Comparison of ENCODE assay signal across 10 mouse cellular contexts in genomic region chr15:99032041-99032725, GRCm38 (mm10). TPM values are rescaled to one million over a fixed set of nuclear protein-coding genes. Genes with fewer than 3 reads are reported as not detected.
A peak's percentile ranks its signal among the peaks of the same experiment; 100 is the strongest.
DNase-seq lines count a peak whose midpoint lies in the region; ATAC-seq and TF ChIP-seq lines count a peak whose summit lies in the region.
"Had no signal": no experiment of that assay in that cellular context is flagged by ENCODE, and none has a peak within 500 bp of the region (broad histone marks: within the 10 kb centered on the region; RNA-seq: fewer than 3 reads in every experiment).

No protein-coding gene starts in this region.

- TF ChIP-seq POLR2A in myocyte (IDR thresholded peaks at IDR 0.05; ENCODE audit: insufficient read length, low read depth) = peak; percentile 29

- peak overlapping the region; percentile 23 for H3ac ChIP-seq in myocyte (ENCODE audit: control insufficient read depth, insufficient read length)

- H3K9me3 ChIP-seq in lung, embryonic 16.5 days (ENCODE audit: control insufficient read depth, low read length) = no peaks in the 10 kb centered on the region
- no peaks in the 10 kb centered on the region for H3K9me3 ChIP-seq in embryonic facial prominence, embryonic 11.5 days (replicated peaks; ENCODE audit: control insufficient read depth, low read length)
- H3K9me3 ChIP-seq in hindbrain, embryonic 16.5 days (ENCODE audit: control insufficient read depth, low read length) = no peaks in the 10 kb centered on the region

- H3K4me1 ChIP-seq in lung, embryonic 16.5 days (replicated peaks; ENCODE audit: control insufficient read depth, insufficient read depth, low read length) = peaks cover 30% of the 10 kb centered on the region
- no peaks in the 10 kb centered on the region; the same call in 1 of the 2 replicates for H3K4me1 ChIP-seq in embryonic facial prominence, embryonic 11.5 days (ENCODE audit: control insufficient read depth, insufficient read depth, low read length)
- H3K4me1 ChIP-seq in hindbrain, embryonic 16.5 days (ENCODE audit: control insufficient read depth, insufficient read depth, low read depth, low read length) = peaks cover 17% of the 10 kb centered on the region

- peak overlapping the region; percentile 42 for H3K9ac ChIP-seq in lung, embryonic 16.5 days (ENCODE audit: low read length)
- H3K9ac ChIP-seq in embryonic facial prominence, embryonic 11.5 days (replicated peaks; ENCODE audit: low read length) = no peak overlapping the region; the same call in 1 of the 2 replicates
- H3K9ac ChIP-seq in hindbrain, embryonic 16.5 days (ENCODE audit: low read depth, low read length) = no peak overlapping the region

- ATAC-seq in lung, embryonic 16.5 days (ENCODE audit: low read depth) = no peak
- ATAC-seq in embryonic facial prominence, embryonic 11.5 days (replicated peaks; ENCODE audit: insufficient number of reproducible peaks, low FRiP score, low TSS enrichment, low read depth) = no peak
- ATAC-seq in hindbrain, embryonic 16.5 days = no peak
- ATAC-seq in activated CD4-positive, CD25-positive, alpha-beta regulatory T cell, adult 4 months = no peak
- ATAC-seq in inflammation-experienced regulatory T-cells, adult 6 months = no peak

- WGBS in lung, embryonic 16.5 days = 61% methylated on average over 9 of the region's 9 CpGs
- 75% methylated on average over 9 of the region's 9 CpGs for WGBS in embryonic facial prominence, embryonic 11.5 days
- WGBS in hindbrain, embryonic 16.5 days = 79% methylated on average over 9 of the region's 9 CpGs

- peak overlapping the region; percentile 73 for H3K4me2 ChIP-seq in lung, embryonic 16.5 days (ENCODE audit: low read depth, low read length)
- H3K4me2 ChIP-seq in embryonic facial prominence, embryonic 11.5 days (ENCODE audit: low read depth, low read length) = peak overlapping the region; percentile 39
- 0 out of 2 replicates have a peak overlapping the region, but pooled peaks have one; percentile 12 for H3K4me2 ChIP-seq in hindbrain, embryonic 16.5 days (ENCODE audit: low read length)
- H3K4me2 ChIP-seq in myocyte (ENCODE audit: low read depth) = peak overlapping the region; percentile 94

- no peak for DNase-seq in lung, postnatal 10 days
- no peak for DNase-seq in embryonic facial prominence, embryonic 11.5 days (ENCODE audit: low spot score)
- no peak for DNase-seq in left cerebral cortex, adult 2 months (ENCODE audit: extremely low spot score in 1 of 2, low spot score in 2 of 2)
- DNase-seq: gastrocnemius, postnatal 14 days had no signal

- intact Hi-C loops in left cerebral cortex, adult 2 months (cut with DNase I) = no loop called here

- no peaks in the 10 kb centered on the region for H3K27me3 ChIP-seq in lung, embryonic 16.5 days (ENCODE audit: control insufficient read depth, insufficient read depth, low read depth, low read length)
- no peaks in the 10 kb centered on the region for H3K27me3 ChIP-seq in embryonic facial prominence, embryonic 11.5 days (ENCODE audit: control insufficient read depth, insufficient read depth, low read length)
- no peaks in the 10 kb centered on the region; the same call in none of the 2 replicates for H3K27me3 ChIP-seq in hindbrain, embryonic 16.5 days (replicated peaks; ENCODE audit: control insufficient read depth, insufficient read depth, low read length)
- no peaks in the 10 kb centered on the region for H3K27me3 ChIP-seq in myocyte (ENCODE audit: control insufficient read depth, insufficient read depth, insufficient read length)

- H3K79me2 ChIP-seq in myocyte (ENCODE audit: control insufficient read depth, insufficient read depth) = peaks cover 55% of the 10 kb centered on the region

- H3K4me3 ChIP-seq in lung, embryonic 16.5 days (ENCODE audit: low read length) = peak overlapping the region; percentile 70
- peak overlapping the region; percentile 6; the same call in 1 of the 2 replicates for H3K4me3 ChIP-seq in embryonic facial prominence, embryonic 11.5 days (ENCODE audit: low read depth, low read length)
- no peak overlapping the region for H3K4me3 ChIP-seq in hindbrain, embryonic 16.5 days (ENCODE audit: low read length)
- H3K4me3 ChIP-seq in myocyte = peak overlapping the region; percentile 98
- no peak overlapping the region for H3K4me3 ChIP-seq in left cerebral cortex, adult 2 months

- peaks cover 19% of the 10 kb centered on the region for H3K36me3 ChIP-seq in lung, embryonic 16.5 days (ENCODE audit: control insufficient read depth, insufficient read depth, low read length)
- no peaks in the 10 kb centered on the region; the same call in none of the 2 replicates for H3K36me3 ChIP-seq in embryonic facial prominence, embryonic 11.5 days (replicated peaks; ENCODE audit: control insufficient read depth, insufficient read depth, low read depth, low read length)
- H3K36me3 ChIP-seq in hindbrain, embryonic 16.5 days (ENCODE audit: control insufficient read depth, insufficient read depth, low read length) = no peaks in the 10 kb centered on the region
- H3K36me3 ChIP-seq in myocyte (ENCODE audit: control insufficient read depth, insufficient read depth) = peaks cover 26% of the 10 kb centered on the region

- peak overlapping the region; percentile 10; the same call in 1 of the 2 replicates for H3K27ac ChIP-seq in lung, embryonic 16.5 days (ENCODE audit: low read length)
- H3K27ac ChIP-seq in embryonic facial prominence, embryonic 11.5 days (replicated peaks; ENCODE audit: low read depth, low read length) = no peak overlapping the region
- H3K27ac ChIP-seq in hindbrain, embryonic 16.5 days (ENCODE audit: low read depth, low read length) = no peak overlapping the region
- no peak overlapping the region for H3K27ac ChIP-seq in left cerebral cortex, adult 2 months

- no peak for TF ChIP-seq CTCF in left cerebral cortex, adult 2 months (IDR thresholded peaks at IDR 0.05)

TF ChIP-seq in myocyte, 11 proteins besides CTCF, POLR2A, EP300 and RAD21:
- TF ChIP-seq CEBPB (IDR thresholded peaks at IDR 0.05; ENCODE audit: insufficient read depth, poor library complexity, severe bottlenecking) (no peak), POLR2AphosphoS2 (IDR thresholded peaks at IDR 0.05; ENCODE audit: insufficient read length, low read depth) (peak; percentile 38)

RNA-seq across cellular contexts. Expression of gene Tuba1c, which starts 2.5 kb away (rescaled TPM):
- polyA plus RNA-seq in lung, embryonic 16.5 days (2015; fragmentation: Nextera tagmentation; extraction: Ambion mirVana) = 226 and 230 TPM in 2 replicates
- 132 and 138 TPM in 2 replicates for polyA plus RNA-seq in embryonic facial prominence, embryonic 11.5 days (2014; fragmentation: Nextera tagmentation; extraction: Ambion mirVana)
- polyA plus RNA-seq in hindbrain, embryonic 16.5 days (2015; fragmentation: Nextera tagmentation; extraction: Ambion mirVana) = 20.8 and 23.3 TPM in 2 replicates
- polyA plus RNA-seq in myocyte (2012; fragmentation: generic; extraction: Trizol) = 462 TPM
- polyA plus RNA-seq in activated CD4-positive, CD25-positive, alpha-beta regulatory T cell, adult 4 months (2017; shearing (Covaris generic)) = 100 to 1,000 TPM in 1 of 2 experiments, 10 to 100 TPM in 1; 98.3 to 120 TPM
- 100 to 1,000 TPM in 1 of 3 experiments, 10 to 100 TPM in 2; 70.4 to 203 (median 83.7) TPM for polyA plus RNA-seq in inflammation-experienced regulatory T-cells, adult 6 months (2017; shearing (Covaris generic))
- total RNA-seq in left cerebral cortex, adult 2 months (2021) = 10 to 100 TPM; 56.1 to 61.4 TPM

RNA-seq across cellular contexts. Expression of gene Prph, which starts 22.8 kb away (rescaled TPM):
- polyA plus RNA-seq in lung, embryonic 16.5 days (2015; fragmentation: Nextera tagmentation; extraction: Ambion mirVana) = 3.9 and 4.5 TPM in 2 replicates
- polyA plus RNA-seq in embryonic facial prominence, embryonic 11.5 days (2014; fragmentation: Nextera tagmentation; extraction: Ambion mirVana) = 17.1 and 20.6 TPM in 2 replicates
- 52.8 and 81.8 TPM in 2 replicates for polyA plus RNA-seq in hindbrain, embryonic 16.5 days (2015; fragmentation: Nextera tagmentation; extraction: Ambion mirVana)
- 0.98 TPM for polyA plus RNA-seq in myocyte (2012; fragmentation: generic; extraction: Trizol)
- polyA plus RNA-seq in activated CD4-positive, CD25-positive, alpha-beta regulatory T cell, adult 4 months (2017; shearing (Covaris generic)) = not detected
- not detected for polyA plus RNA-seq in inflammation-experienced regulatory T-cells, adult 6 months (2017; shearing (Covaris generic))
- under 1 TPM; 0.91 to 0.97 TPM for total RNA-seq in left cerebral cortex, adult 2 months (2021)

RNA-seq across cellular contexts. Expression of gene Troap, which starts 42.2 kb away (rescaled TPM):
- 39.5 and 41.1 TPM in 2 replicates for polyA plus RNA-seq in lung, embryonic 16.5 days (2015; fragmentation: Nextera tagmentation; extraction: Ambion mirVana)
- 20.6 and 23.8 TPM in 2 replicates for polyA plus RNA-seq in embryonic facial prominence, embryonic 11.5 days (2014; fragmentation: Nextera tagmentation; extraction: Ambion mirVana)
- 5.6 and 8.7 TPM in 2 replicates for polyA plus RNA-seq in hindbrain, embryonic 16.5 days (2015; fragmentation: Nextera tagmentation; extraction: Ambion mirVana)
- polyA plus RNA-seq in myocyte (2012; fragmentation: generic; extraction: Trizol) = 18.6 TPM
- polyA plus RNA-seq in activated CD4-positive, CD25-positive, alpha-beta regulatory T cell, adult 4 months (2017; shearing (Covaris generic)) = 1 to 10 TPM; 3.6 to 4.4 TPM
- 1 to 10 TPM in 2 of 3 experiments, under 1 TPM in 1; 0.92 to 9.3 (median 1.1) TPM for polyA plus RNA-seq in inflammation-experienced regulatory T-cells, adult 6 months (2017; shearing (Covaris generic))
- total RNA-seq in left cerebral cortex, adult 2 months (2021) = under 1 TPM in 1 of 2 experiments, not detected in 1; 0.72 TPM

RNA-seq across cellular contexts. Expression of gene C1ql4, which starts 55.4 kb away (rescaled TPM):
- not detected in 2 replicates for polyA plus RNA-seq in lung, embryonic 16.5 days (2015; fragmentation: Nextera tagmentation; extraction: Ambion mirVana)
- 1.0 and 1.1 TPM in 2 replicates for polyA plus RNA-seq in embryonic facial prominence, embryonic 11.5 days (2014; fragmentation: Nextera tagmentation; extraction: Ambion mirVana)
- 4.0 and 5.7 TPM in 2 replicates for polyA plus RNA-seq in hindbrain, embryonic 16.5 days (2015; fragmentation: Nextera tagmentation; extraction: Ambion mirVana)
- 0.10 TPM for polyA plus RNA-seq in myocyte (2012; fragmentation: generic; extraction: Trizol)
- polyA plus RNA-seq in activated CD4-positive, CD25-positive, alpha-beta regulatory T cell, adult 4 months (2017; shearing (Covaris generic)) = not detected
- polyA plus RNA-seq in inflammation-experienced regulatory T-cells, adult 6 months (2017; shearing (Covaris generic)) = not detected
- not detected for total RNA-seq in left cerebral cortex, adult 2 months (2021)
- total RNA-seq: adrenal gland, adult 2 months; gastrocnemius, postnatal 14 days had no signal
- polyA plus RNA-seq: adrenal gland, adult 2 months had no signal

Comparison
In these comparisons a context has a peak if more than half of its experiments do, and no peak if none do; other contexts are left out.
1. H3K4me2 ChIP-seq: peak in every context shown above with its lines; median percentile 94 in myocyte; 73 in lung, embryonic 16.5 days; 39 in embryonic facial prominence, embryonic 11.5 days; 12 in hindbrain, embryonic 16.5 days.
2. H3K4me3 ChIP-seq: peak in lung, embryonic 16.5 days (single experiment), embryonic facial prominence, embryonic 11.5 days (single experiment) and myocyte (single experiment); none in hindbrain, embryonic 16.5 days (single experiment) and left cerebral cortex, adult 2 months (single experiment).